Mouse (Mus musculus): ENCODE data around the gene Ppp1r16b. TPM values are rescaled to one million over a fixed set of nuclear protein-coding genes. Genes with fewer than 3 reads are reported as not detected.
A peak's percentile ranks its signal among the peaks of the same experiment; 100 is the strongest.

Ppp1r16b gene
- polyA plus RNA-seq, 2 experiments, result 1.4 to 4.1 TPM

- peak within 1 kb of the TSS; percentile 72 for H3K9ac ChIP-seq (ENCODE audit: low read depth, low read length, severe bottlenecking)
- H3K9me3 ChIP-seq (ENCODE audit: control insufficient read depth, low read length), result no peaks in the 10 kb centered on the region
- ATAC-seq (ENCODE audit: low FRiP score, low read depth), result peak; percentile 98
- H3K27me3 ChIP-seq (ENCODE audit: control insufficient read depth, insufficient read depth, low read length), result no peaks in the 10 kb centered on the region
- peaks cover 33% of the 10 kb centered on the region for H3K4me1 ChIP-seq (ENCODE audit: control insufficient read depth, insufficient read depth, low read length)
- H3K36me3 ChIP-seq (ENCODE audit: control insufficient read depth, insufficient read depth, low read length), result 0 out of 2 replicates have a peak, but pooled peaks cover 5% of the 10 kb centered on the region
- peak within 1 kb of the TSS; percentile 75 for H3K4me3 ChIP-seq (replicated peaks; ENCODE audit: low read length)
- H3K27ac ChIP-seq (replicated peaks; ENCODE audit: low read depth, low read length), result peak within 1 kb of the TSS; percentile 67; the same call in 1 of the 2 replicates
- WGBS, result 1% methylated on average over 48 of the region's 48 CpGs
- peak; percentile 95; the same call in 1 of the 2 replicates for TF ChIP-seq POLR2A (IDR thresholded peaks at IDR 0.05; ENCODE audit: borderline replicate concordance, extremely low read depth, insufficient read depth, insufficient read length)
- DNase-seq (ENCODE audit: low spot score), result peak; percentile 98
- H3K4me2 ChIP-seq (replicated peaks; ENCODE audit: low read depth, low read length, severe bottlenecking), result peak within 1 kb of the TSS; percentile 96
Measured at GRCm38 (mm10) chr2:158767742-158768339, 102.6 kb downstream of the Ppp1r16b start, which contains the start of gene Fam83d. Gene Fam83d, plus strand, starts transcription at chr2:158768093.

GRCm38 (mm10) chr2:158768350-158768749, 103.2 kb downstream of the Ppp1r16b start:
- no peak for TF ChIP-seq POLR2A (IDR thresholded peaks at IDR 0.05; ENCODE audit: borderline replicate concordance, extremely low read depth, insufficient read depth, insufficient read length)
- WGBS, result under 1% methylated on average over 35 of the region's 37 CpGs
- peak overlapping the region; percentile 75 for H3K4me3 ChIP-seq (replicated peaks; ENCODE audit: low read length)
- peaks cover 33% of the 10 kb centered on the region for H3K4me1 ChIP-seq (ENCODE audit: control insufficient read depth, insufficient read depth, low read length)
- DNase-seq (ENCODE audit: low spot score), result no peak
- no peaks in the 10 kb centered on the region for H3K27me3 ChIP-seq (ENCODE audit: control insufficient read depth, insufficient read depth, low read length)
- no peak for ATAC-seq (ENCODE audit: low FRiP score, low read depth)
- H3K27ac ChIP-seq (replicated peaks; ENCODE audit: low read depth, low read length), result peak overlapping the region; percentile 67; the same call in 1 of the 2 replicates
- H3K36me3 ChIP-seq (ENCODE audit: control insufficient read depth, insufficient read depth, low read length), result 0 out of 2 replicates have a peak, but pooled peaks cover 9% of the 10 kb centered on the region
- peak overlapping the region; percentile 72 for H3K9ac ChIP-seq (ENCODE audit: low read depth, low read length, severe bottlenecking)
- no peaks in the 10 kb centered on the region for H3K9me3 ChIP-seq (ENCODE audit: control insufficient read depth, low read length)
- peak overlapping the region; percentile 96 for H3K4me2 ChIP-seq (replicated peaks; ENCODE audit: low read depth, low read length, severe bottlenecking)

DNA sequence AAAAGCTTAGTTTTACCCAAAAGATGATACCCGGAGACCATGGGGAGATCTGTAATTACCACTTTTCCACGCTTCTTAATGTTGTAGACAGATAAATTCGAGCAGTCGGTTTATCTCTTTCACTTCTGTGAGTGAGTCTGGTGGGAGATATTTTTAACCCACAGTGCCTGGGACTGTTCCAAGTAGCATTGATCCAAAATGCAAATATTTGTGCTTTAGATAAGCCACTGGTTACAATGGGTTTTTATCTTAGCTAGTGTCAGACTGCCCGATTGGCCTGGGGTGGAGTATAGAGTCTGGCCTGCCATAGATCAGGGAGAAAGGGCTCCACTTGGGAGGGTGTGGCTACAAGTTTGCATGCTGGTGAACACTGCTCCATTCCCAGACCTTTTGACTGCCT, 103.6 kb downstream of the Ppp1r16b start:
- H3K4me1 ChIP-seq (ENCODE audit: control insufficient read depth, insufficient read depth, low read length), result peaks cover 33% of the 10 kb centered on the region
- peak overlapping the region; percentile 72 for H3K9ac ChIP-seq (ENCODE audit: low read depth, low read length, severe bottlenecking)
- TF ChIP-seq POLR2A (IDR thresholded peaks at IDR 0.05; ENCODE audit: borderline replicate concordance, extremely low read depth, insufficient read depth, insufficient read length), result no peak
- WGBS, result 10% methylated on average over 5 of the region's 5 CpGs
- 0 out of 2 replicates have a peak, but pooled peaks cover 9% of the 10 kb centered on the region for H3K36me3 ChIP-seq (ENCODE audit: control insufficient read depth, insufficient read depth, low read length)
- no peaks in the 10 kb centered on the region for H3K27me3 ChIP-seq (ENCODE audit: control insufficient read depth, insufficient read depth, low read length)
- DNase-seq (ENCODE audit: low spot score) (no peak), ATAC-seq (ENCODE audit: low FRiP score, low read depth) (no peak)
- H3K9me3 ChIP-seq (ENCODE audit: control insufficient read depth, low read length), result no peaks in the 10 kb centered on the region
- H3K4me2 ChIP-seq (replicated peaks; ENCODE audit: low read depth, low read length, severe bottlenecking), result peak overlapping the region; percentile 96
- no peak overlapping the region for H3K27ac ChIP-seq (replicated peaks; ENCODE audit: low read depth, low read length)
- H3K4me3 ChIP-seq (replicated peaks; ENCODE audit: low read length), result peak overlapping the region; percentile 75

DNA sequence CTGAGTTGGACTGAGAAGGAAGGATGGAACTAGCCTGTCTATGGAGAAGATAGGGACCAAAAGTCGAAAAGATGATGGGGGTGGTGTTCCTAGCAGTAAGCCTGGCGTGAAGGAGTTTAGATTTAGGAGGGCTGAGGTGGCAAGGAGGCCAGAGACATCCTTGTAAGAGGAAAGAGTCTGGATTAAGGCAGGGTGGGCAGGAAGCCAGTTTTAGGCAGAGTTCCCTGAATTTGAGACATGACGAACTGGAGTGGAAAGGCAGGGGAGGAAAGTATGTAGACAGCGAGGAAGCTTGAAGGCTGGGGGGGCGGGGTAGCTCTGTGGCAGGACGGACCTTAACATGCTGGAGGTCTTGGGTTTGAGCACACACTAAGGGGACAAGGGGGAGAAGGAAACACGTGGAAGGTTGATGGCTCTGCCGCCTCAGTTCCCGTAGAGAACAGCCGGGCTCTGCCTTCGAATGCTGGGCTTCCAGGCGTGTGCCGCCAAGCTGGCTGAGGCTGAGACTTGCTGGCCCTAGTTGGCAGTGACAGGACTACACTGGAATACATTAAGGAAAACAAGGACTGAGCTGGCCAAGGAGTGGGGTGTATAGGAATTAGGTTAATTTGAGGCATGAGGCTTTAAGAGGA, 105.0 kb downstream of the Ppp1r16b start:
- Histone ChIP-seq H3K4me3 (replicated peaks; ENCODE audit: low read length) (peak overlapping the region; percentile 75), H3K27ac (replicated peaks; ENCODE audit: low read depth, low read length) (0 out of 2 replicates have a peak overlapping the region, but pooled peaks have one; percentile 20), H3K36me3 (ENCODE audit: control insufficient read depth, insufficient read depth, low read length) (0 out of 2 replicates have a peak, but pooled peaks cover 9% of the 10 kb centered on the region), H3K9me3 (ENCODE audit: control insufficient read depth, low read length) (no peaks in the 10 kb centered on the region), H3K27me3 (ENCODE audit: control insufficient read depth, insufficient read depth, low read length) (no peaks in the 10 kb centered on the region), H3K9ac (ENCODE audit: low read depth, low read length, severe bottlenecking) (peak overlapping the region; percentile 40), H3K4me1 (ENCODE audit: control insufficient read depth, insufficient read depth, low read length) (peaks cover 33% of the 10 kb centered on the region), H3K4me2 (replicated peaks; ENCODE audit: low read depth, low read length, severe bottlenecking) (peak overlapping the region; percentile 96)
- DNase-seq (ENCODE audit: low spot score) (peak; percentile 63), ATAC-seq (ENCODE audit: low FRiP score, low read depth) (no peak)
- no peak for TF ChIP-seq POLR2A (IDR thresholded peaks at IDR 0.05; ENCODE audit: borderline replicate concordance, extremely low read depth, insufficient read depth, insufficient read length)
- 23% methylated on average over 13 of the region's 13 CpGs for WGBS

DNA sequence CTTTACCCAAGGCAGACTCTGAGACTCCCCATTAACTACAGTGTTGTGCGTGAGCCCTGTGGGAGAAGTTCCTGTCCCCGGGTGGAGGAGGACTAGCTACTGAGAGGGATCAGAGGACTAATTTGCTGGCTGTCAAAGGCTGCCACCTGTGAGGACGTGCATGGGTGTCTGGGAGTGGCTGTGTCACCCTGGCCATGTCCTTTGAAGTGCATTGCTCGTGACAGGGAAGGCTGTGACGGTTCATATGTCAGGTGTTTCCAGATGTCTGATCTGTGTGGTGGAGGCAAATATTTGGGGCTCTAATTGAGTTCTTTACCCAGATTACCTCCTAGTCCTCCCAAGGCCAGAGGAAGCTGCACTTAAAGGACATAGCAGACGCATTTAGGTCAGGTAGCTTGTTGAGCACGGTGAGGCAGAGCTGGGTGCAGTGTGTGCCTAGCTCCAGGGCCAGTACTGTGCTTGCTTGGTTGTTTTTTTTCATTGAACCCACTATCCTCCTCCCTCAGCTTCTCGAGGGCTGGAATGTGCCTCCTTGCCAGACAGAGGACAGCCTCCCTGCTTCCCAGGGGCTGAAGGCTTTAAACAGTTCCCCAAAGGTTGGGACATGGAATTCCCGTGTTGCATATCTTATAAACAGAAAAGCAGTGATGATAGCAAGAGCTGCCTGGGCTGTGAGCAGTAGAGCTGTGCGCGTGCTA, 106.0 kb downstream of the Ppp1r16b start:
- ATAC-seq (ENCODE audit: low FRiP score, low read depth) (no peak), DNase-seq (ENCODE audit: low spot score) (no peak)
- no peak overlapping the region for H3K4me3 ChIP-seq (replicated peaks; ENCODE audit: low read length)
- H3K4me2 ChIP-seq (replicated peaks; ENCODE audit: low read depth, low read length, severe bottlenecking), result peak overlapping the region; percentile 96
- peaks cover 13% of the 10 kb centered on the region; the same call in 1 of the 2 replicates for H3K36me3 ChIP-seq (ENCODE audit: control insufficient read depth, insufficient read depth, low read length)
- no peaks in the 10 kb centered on the region for H3K9me3 ChIP-seq (ENCODE audit: control insufficient read depth, low read length)
- no peak overlapping the region for H3K9ac ChIP-seq (ENCODE audit: low read depth, low read length, severe bottlenecking)
- H3K27ac ChIP-seq (replicated peaks; ENCODE audit: low read depth, low read length), result no peak overlapping the region
- WGBS, result 38% methylated on average over 11 of the region's 11 CpGs
- H3K27me3 ChIP-seq (ENCODE audit: control insufficient read depth, insufficient read depth, low read length), result no peaks in the 10 kb centered on the region
- H3K4me1 ChIP-seq (ENCODE audit: control insufficient read depth, insufficient read depth, low read length), result peaks cover 33% of the 10 kb centered on the region
- no peak for TF ChIP-seq POLR2A (IDR thresholded peaks at IDR 0.05; ENCODE audit: borderline replicate concordance, extremely low read depth, insufficient read depth, insufficient read length)

All from limb, embryonic 14.5 days (tissue).